ENCODE assay signal across 11 mouse cellular contexts in genomic region chr8:88312966-88313365, GRCm38 (mm10). TPM values are rescaled to one million over a fixed set of nuclear protein-coding genes. Genes with fewer than 3 reads are reported as not detected.
DNase-seq lines count a peak whose midpoint lies in the region; ATAC-seq and TF ChIP-seq lines count a peak whose summit lies in the region.
"Had no signal": no experiment of that assay in that cellular context is flagged by ENCODE, and none has a peak within 500 bp of the region (broad histone marks: within the 10 kb centered on the region; RNA-seq: fewer than 3 reads in every experiment).

No protein-coding gene starts in this region.

- no peaks in the 10 kb centered on the region for H3K36me3 ChIP-seq in lung, embryonic 14.5 days (ENCODE audit: insufficient read depth)
- H3K36me3 ChIP-seq: midbrain, embryonic 15.5 days had no signal

- intact Hi-C loops in gastrocnemius, postnatal 14 days (cut with DNase I; ENCODE audit: low total_unique reads) = no loop called here

- H3K27ac ChIP-seq in lung, embryonic 14.5 days (ENCODE audit: low read depth) = no peak overlapping the region
- H3K27ac ChIP-seq: layer of hippocampus, adult 2 months; liver, embryonic 14.5 days; midbrain, embryonic 15.5 days had no signal

- 65% methylated on average over 8 of the region's 8 CpGs for WGBS in lung, embryonic 14.5 days
- 55% methylated on average over 8 of the region's 8 CpGs for WGBS in lung, adult 2 months

- TF ChIP-seq POLR2A in lung, adult 2 months (IDR thresholded peaks at IDR 0.05; ENCODE audit: borderline replicate concordance, extremely low read depth, low read depth, low read length) = no peak

- no peaks in the 10 kb centered on the region for H3K27me3 ChIP-seq in lung, embryonic 14.5 days (ENCODE audit: insufficient read depth, low read length)
- H3K27me3 ChIP-seq: midbrain, embryonic 15.5 days had no signal

- no peak for TF ChIP-seq CTCF in lung, embryonic 14.5 days (IDR thresholded peaks at IDR 0.05; ENCODE audit: low read depth)
- no peak for TF ChIP-seq CTCF in lung, adult 2 months (IDR thresholded peaks at IDR 0.05; ENCODE audit: insufficient read depth, low read length)

- H3K4me1 ChIP-seq in lung, embryonic 14.5 days (ENCODE audit: insufficient read depth) = peaks cover 8% of the 10 kb centered on the region
- H3K4me1 ChIP-seq in lung, adult 2 months (ENCODE audit: control insufficient read depth, insufficient read depth, low read length) = peaks cover 16% of the 10 kb centered on the region

- H3K4me2 ChIP-seq in lung, embryonic 14.5 days = no peak overlapping the region
- H3K4me2 ChIP-seq: midbrain, embryonic 15.5 days had no signal

- ATAC-seq in lung, embryonic 14.5 days (ENCODE audit: insufficient read depth) = no peak
- ATAC-seq: midbrain, embryonic 15.5 days had no signal

- DNase-seq in cerebellum, adult 11-12 months = peak; percentile 41
- DNase-seq in cerebellum, postnatal 4 days (ENCODE audit: low spot score in 2 of 2) = no peak
- DNase-seq in lung, embryonic 14.5 days = peak; percentile 15
- no peak for DNase-seq in lung, adult 2 months
- DNase-seq in gastrocnemius, postnatal 14 days = peak; percentile 89
- peak; percentile 54 for DNase-seq in lung, postnatal 14 days
- DNase-seq in spleen, postnatal 4 days (ENCODE audit: low spot score in 2 of 2) = no peak
- DNase-seq in layer of hippocampus, adult 18-20 months (ENCODE audit: low spot score in 2 of 2) = no peak

- no peaks in the 10 kb centered on the region for H3K9me3 ChIP-seq in lung, embryonic 14.5 days (ENCODE audit: low read depth, low read length)
- H3K9me3 ChIP-seq: midbrain, embryonic 15.5 days had no signal

- no peak overlapping the region for H3K4me3 ChIP-seq in lung, embryonic 14.5 days (ENCODE audit: low read depth, low read length)
- H3K4me3 ChIP-seq in lung, adult 2 months (replicated peaks; ENCODE audit: extremely low read depth, low read depth, low read length) = no peak overlapping the region
- H3K4me3 ChIP-seq: layer of hippocampus, adult 2 months; midbrain, embryonic 15.5 days had no signal

- no peak overlapping the region for H3K9ac ChIP-seq in lung, embryonic 14.5 days
- H3K9ac ChIP-seq: liver, embryonic 14.5 days; midbrain, embryonic 15.5 days had no signal

RNA-seq across cellular contexts. Expression of gene Adcy7, which starts 40.8 kb away (rescaled TPM):
- 11.3 and 12.4 TPM in 2 replicates for polyA plus RNA-seq in lung, embryonic 14.5 days (2014; fragmentation: Nextera tagmentation; extraction: Ambion mirVana)
- 57.0 and 60.0 TPM in 2 replicates for polyA plus RNA-seq in lung, adult 2 months (2012; rRNA removed)
- 10 to 100 TPM in 1 of 2 experiments, 1 to 10 TPM in 1; 6.8 to 13.3 TPM for total RNA-seq in gastrocnemius, postnatal 14 days (2021)
- total RNA-seq in layer of hippocampus, adult 18-20 months (2021) = 1 to 10 TPM; 2.2 to 3.3 TPM

RNA-seq across cellular contexts. Expression of gene Brd7, which starts 49.0 kb away (rescaled TPM):
- polyA plus RNA-seq in lung, embryonic 14.5 days (2014; fragmentation: Nextera tagmentation; extraction: Ambion mirVana) = 87.3 and 89.6 TPM in 2 replicates
- 18.6 and 28.5 TPM in 2 replicates for polyA plus RNA-seq in lung, adult 2 months (2012; rRNA removed)
- 10 to 100 TPM; 60.9 to 71.4 TPM for total RNA-seq in gastrocnemius, postnatal 14 days (2021)
- total RNA-seq in layer of hippocampus, adult 18-20 months (2021) = 10 to 100 TPM; 48.4 to 49.9 TPM

Comparison
In these comparisons a context has a peak if more than half of its experiments do, and no peak if none do; other contexts are left out.
1. DNase-seq: peak in cerebellum, adult 11-12 months (single experiment), lung, embryonic 14.5 days (single experiment), gastrocnemius, postnatal 14 days (single experiment) and lung, postnatal 14 days (single experiment); none in cerebellum, postnatal 4 days (0 of 2), lung, adult 2 months (single experiment), spleen, postnatal 4 days (0 of 2) and layer of hippocampus, adult 18-20 months (0 of 2).